Mouse (Mus musculus): Measurements from ENCODE around the gene Ppp4r4. TPM values are rescaled to one million over a fixed set of nuclear protein-coding genes. Genes with fewer than 3 reads are reported as not detected.
"Not testable (repeated sequence)": the region's sequence is repeated elsewhere in the genome, so short reads cannot be mapped to it uniquely, and the experiment has no call there.

The Ppp4r4 gene
- polyA plus RNA-seq, 1 experiment = 0.12 TPM

- WGBS = 94% methylated on average over 5 of the region's 5 CpGs
- Histone ChIP-seq H3K4me1 (replicated peaks; ENCODE audit: control insufficient read depth, insufficient read depth, low read length) (no peaks in the 10 kb centered on the region), H3K4me3 (ENCODE audit: control insufficient read depth, insufficient read depth, low read length) (no peak overlapping the region), H3K27me3 (ENCODE audit: control insufficient read depth, insufficient read depth, low read length) (no peaks in the 10 kb centered on the region), H3K36me3 (ENCODE audit: control insufficient read depth, insufficient read depth, low read length) (no peaks in the 10 kb centered on the region), H3K27ac (ENCODE audit: control insufficient read depth, insufficient read depth, low read length) (no peak overlapping the region)
- no peak for DNase-seq
- TF ChIP-seq CTCF (IDR thresholded peaks at IDR 0.05; ENCODE audit: borderline replicate concordance, control insufficient read depth, extremely low read depth, insufficient read depth, low read length, poor library complexity) (no peak), POLR2A (IDR thresholded peaks at IDR 0.05; ENCODE audit: control insufficient read depth, extremely low read depth, insufficient read depth, low read length, poor library complexity) (no peak)
These were observed 24.8 kb downstream of the Ppp4r4 start for GRCm38 (mm10) chr12:103556856-103557255.

GRCm38 (mm10) chr12:103564726-103565125 lies 32.6 kb downstream of the Ppp4r4 start:
- Histone ChIP-seq H3K4me3 (ENCODE audit: control insufficient read depth, insufficient read depth, low read length) (no peak overlapping the region), H3K4me1 (replicated peaks; ENCODE audit: control insufficient read depth, insufficient read depth, low read length) (no peaks in the 10 kb centered on the region), H3K36me3 (ENCODE audit: control insufficient read depth, insufficient read depth, low read length) (no peaks in the 10 kb centered on the region), H3K27me3 (ENCODE audit: control insufficient read depth, insufficient read depth, low read length) (no peaks in the 10 kb centered on the region), H3K27ac (ENCODE audit: control insufficient read depth, insufficient read depth, low read length) (no peak overlapping the region)
- DNase-seq = no peak
- WGBS = 81% methylated on average over 1 of the region's 1 CpGs
- no peak for TF ChIP-seq POLR2A (IDR thresholded peaks at IDR 0.05; ENCODE audit: control insufficient read depth, extremely low read depth, insufficient read depth, low read length, poor library complexity)
- TF ChIP-seq CTCF (IDR thresholded peaks at IDR 0.05; ENCODE audit: borderline replicate concordance, control insufficient read depth, extremely low read depth, insufficient read depth, low read length, poor library complexity) = no peak

GRCm38 (mm10) chr12:103565151-103565550 lies 33.1 kb downstream of the Ppp4r4 start:
- no peak for DNase-seq
- 83% methylated on average over 7 of the region's 7 CpGs for WGBS
- Histone ChIP-seq H3K36me3 (ENCODE audit: control insufficient read depth, insufficient read depth, low read length) (no peaks in the 10 kb centered on the region), H3K27me3 (ENCODE audit: control insufficient read depth, insufficient read depth, low read length) (no peaks in the 10 kb centered on the region), H3K27ac (ENCODE audit: control insufficient read depth, insufficient read depth, low read length) (no peak overlapping the region), H3K4me1 (replicated peaks; ENCODE audit: control insufficient read depth, insufficient read depth, low read length) (no peaks in the 10 kb centered on the region), H3K4me3 (ENCODE audit: control insufficient read depth, insufficient read depth, low read length) (no peak overlapping the region)
- TF ChIP-seq CTCF (IDR thresholded peaks at IDR 0.05; ENCODE audit: borderline replicate concordance, control insufficient read depth, extremely low read depth, insufficient read depth, low read length, poor library complexity) (no peak), POLR2A (IDR thresholded peaks at IDR 0.05; ENCODE audit: control insufficient read depth, extremely low read depth, insufficient read depth, low read length, poor library complexity) (no peak)

GRCm38 (mm10) chr12:103567129-103567528 lies 35.0 kb downstream of the Ppp4r4 start:
- no peaks in the 10 kb centered on the region for H3K36me3 ChIP-seq (ENCODE audit: control insufficient read depth, insufficient read depth, low read length)
- no peak overlapping the region for H3K4me3 ChIP-seq (ENCODE audit: control insufficient read depth, insufficient read depth, low read length)
- WGBS = 55% methylated on average over 3 of the region's 3 CpGs
- no peak for DNase-seq
- H3K27ac ChIP-seq (ENCODE audit: control insufficient read depth, insufficient read depth, low read length) = no peak overlapping the region
- no peaks in the 10 kb centered on the region for H3K27me3 ChIP-seq (ENCODE audit: control insufficient read depth, insufficient read depth, low read length)
- TF ChIP-seq POLR2A (IDR thresholded peaks at IDR 0.05; ENCODE audit: control insufficient read depth, extremely low read depth, insufficient read depth, low read length, poor library complexity) = no peak
- TF ChIP-seq CTCF (IDR thresholded peaks at IDR 0.05; ENCODE audit: borderline replicate concordance, control insufficient read depth, extremely low read depth, insufficient read depth, low read length, poor library complexity) = no peak
- H3K4me1 ChIP-seq (replicated peaks; ENCODE audit: control insufficient read depth, insufficient read depth, low read length) = no peaks in the 10 kb centered on the region

GRCm38 (mm10) chr12:103569690-103570089 lies 37.6 kb downstream of the Ppp4r4 start:
- 73% methylated on average over 6 of the region's 6 CpGs for WGBS
- Histone ChIP-seq H3K27me3 (ENCODE audit: control insufficient read depth, insufficient read depth, low read length) (no peaks in the 10 kb centered on the region), H3K4me3 (ENCODE audit: control insufficient read depth, insufficient read depth, low read length) (no peak overlapping the region), H3K27ac (ENCODE audit: control insufficient read depth, insufficient read depth, low read length) (no peak overlapping the region), H3K36me3 (ENCODE audit: control insufficient read depth, insufficient read depth, low read length) (no peaks in the 10 kb centered on the region), H3K4me1 (replicated peaks; ENCODE audit: control insufficient read depth, insufficient read depth, low read length) (no peaks in the 10 kb centered on the region)
- no peak for DNase-seq
- no peak for TF ChIP-seq POLR2A (IDR thresholded peaks at IDR 0.05; ENCODE audit: control insufficient read depth, extremely low read depth, insufficient read depth, low read length, poor library complexity)

GRCm38 (mm10) chr12:103578148-103578547 lies 46.1 kb downstream of the Ppp4r4 start:
- 95% methylated on average over 6 of the region's 6 CpGs for WGBS
- H3K27ac ChIP-seq (ENCODE audit: control insufficient read depth, insufficient read depth, low read length); H3K27me3 ChIP-seq (ENCODE audit: control insufficient read depth, insufficient read depth, low read length); H3K36me3 ChIP-seq (ENCODE audit: control insufficient read depth, insufficient read depth, low read length); H3K4me1 ChIP-seq (replicated peaks; ENCODE audit: control insufficient read depth, insufficient read depth, low read length); H3K4me3 ChIP-seq (ENCODE audit: control insufficient read depth, insufficient read depth, low read length); DNase-seq: not testable (repeated sequence)

GRCm38 (mm10) chr12:103583771-103584170 lies 51.7 kb downstream of the Ppp4r4 start:
- H3K27me3 ChIP-seq (ENCODE audit: control insufficient read depth, insufficient read depth, low read length) = no peaks in the 10 kb centered on the region
- TF ChIP-seq POLR2A (IDR thresholded peaks at IDR 0.05; ENCODE audit: control insufficient read depth, extremely low read depth, insufficient read depth, low read length, poor library complexity) = no peak
- TF ChIP-seq CTCF (IDR thresholded peaks at IDR 0.05; ENCODE audit: borderline replicate concordance, control insufficient read depth, extremely low read depth, insufficient read depth, low read length, poor library complexity) = no peak
- H3K27ac ChIP-seq (ENCODE audit: control insufficient read depth, insufficient read depth, low read length) = no peak overlapping the region
- WGBS = 87% methylated on average over 8 of the region's 8 CpGs
- no peaks in the 10 kb centered on the region for H3K4me1 ChIP-seq (replicated peaks; ENCODE audit: control insufficient read depth, insufficient read depth, low read length)
- no peak for DNase-seq
- H3K4me3 ChIP-seq (ENCODE audit: control insufficient read depth, insufficient read depth, low read length) = no peak overlapping the region
- H3K36me3 ChIP-seq (ENCODE audit: control insufficient read depth, insufficient read depth, low read length) = no peaks in the 10 kb centered on the region

Measured in thymus, adult 2 months (tissue).